Mouse (Mus musculus) erythroid progenitor cell, adult 5-6 weeks (primary cell): ENCODE measurements around the gene Glcci1. TPM values are rescaled to one million over a fixed set of nuclear protein-coding genes. Genes with fewer than 3 reads are reported as not detected.

Experiments
- ATAC-seq: replicated peaks from 2 replicates; pipeline ENCODE4 v1.8.0; 2016; ENCODE audit warnings: moderate number of reproducible peaks, mild to moderate bottlenecking, moderate TSS enrichment, inconsistent platforms; ENCODE audit not compliant: poor library complexity, low FRiP score, severe bottlenecking
- total RNA-seq, 2 experiments: library from RNA; stranded (forward) in 1 of 2; stranded (reverse) in 1 of 2; fragments of 150-400 nt in 1 of 2; fragments of 186-747, 209-891 nt in 1 of 2; gene quantifications; 2 replicates each; pipeline versions ENCODE4 v1.2.3 to v1.2.4; 2015 to 2017; ENCODE audit warnings: low replicate concordance in 2 of 2

Glcci1 gene
- 8.4 and 39.6 TPM in 2 replicates for total RNA-seq (2015; ENCODE audit: low replicate concordance)
- total RNA-seq (2017; ENCODE audit: low replicate concordance), result 5.5 and 7.3 TPM in 2 replicates

GRCm38 (mm10) chr6:8509551-8509950, at the start of gene Glcci1:
Glcci1 (plus strand) TSS chr6:8509600.
- ATAC-seq, result peak; percentile 22

- ATAC-seq, result no peak
Observed at GRCm38 (mm10) chr6:8462447-8462846, 47.0 kb upstream of the Glcci1 start.

- ATAC-seq, result no peak
Observed at GRCm38 (mm10) chr6:8465388-8465787, 44.0 kb upstream of the Glcci1 start.

- no peak for ATAC-seq
Observed at GRCm38 (mm10) chr6:8465985-8466384, 43.4 kb upstream of the Glcci1 start.

GRCm38 (mm10) chr6:8467667-8468337, 41.6 kb upstream of the Glcci1 start:
- no peak for ATAC-seq

GRCm38 (mm10) chr6:8469918-8470317, 39.5 kb upstream of the Glcci1 start:
- no peak for ATAC-seq

- ATAC-seq, result no peak
Observed at GRCm38 (mm10) chr6:8472125-8472524, 37.3 kb upstream of the Glcci1 start.

GRCm38 (mm10) chr6:8472915-8473314, 36.5 kb upstream of the Glcci1 start:
- 0 out of 2 replicates have a peak, but pooled peaks have one; percentile 36 for ATAC-seq

GRCm38 (mm10) chr6:8473498-8473897, 35.9 kb upstream of the Glcci1 start:
- ATAC-seq, result no peak

- no peak for ATAC-seq
Observed at GRCm38 (mm10) chr6:8474316-8474715, 35.1 kb upstream of the Glcci1 start.

GRCm38 (mm10) chr6:8474820-8475219, 34.6 kb upstream of the Glcci1 start:
- ATAC-seq, result no peak

GRCm38 (mm10) chr6:8479176-8479575, 30.2 kb upstream of the Glcci1 start:
- ATAC-seq, result no peak

- peak; percentile 55 for ATAC-seq
Observed at GRCm38 (mm10) chr6:8484437-8485275, 24.7 kb upstream of the Glcci1 start.

GRCm38 (mm10) chr6:8485414-8486175, 23.8 kb upstream of the Glcci1 start:
- ATAC-seq, result no peak

GRCm38 (mm10) chr6:8486391-8487043, 22.9 kb upstream of the Glcci1 start:
- no peak for ATAC-seq

- ATAC-seq, result peak; percentile 81
Observed at GRCm38 (mm10) chr6:8487044-8487853, 22.2 kb upstream of the Glcci1 start.

GRCm38 (mm10) chr6:8488249-8488648, 21.2 kb upstream of the Glcci1 start:
- ATAC-seq, result no peak

- no peak for ATAC-seq
Observed at GRCm38 (mm10) chr6:8489266-8489665, 20.1 kb upstream of the Glcci1 start.
